Mouse (Mus musculus) left cerebral cortex, adult 9 months (tissue): Measurements from ENCODE around the gene Msln.

Experiments used
- DNase-seq, 2 experiments: peaks; one replicate each; pipeline ENCODE4 v3.0.0; 2022; ENCODE audit warnings: low spot score in 2 of 2

The Msln gene

GRCm38 (mm10) chr17:25723919-25724318 is 30.3 kb downstream of the Msln start:
- DNase-seq = no peak

GRCm38 (mm10) chr17:25723470-25723869 is 30.7 kb downstream of the Msln start:
- DNase-seq = no peak

GRCm38 (mm10) chr17:25721476-25721875 is 32.7 kb downstream of the Msln start:
- DNase-seq = no peak

GRCm38 (mm10) chr17:25717691-25718090 is 36.5 kb downstream of the Msln start:
- DNase-seq = no peak

GRCm38 (mm10) chr17:25716711-25717637 is 37.2 kb downstream of the Msln start, which contains the start of gene Gng13:
Gene Gng13 (plus strand): TSS chr17:25717171.
- DNase-seq = peak in 1 of 2 experiments; percentile 38

GRCm38 (mm10) chr17:25716130-25716529 is 38.0 kb downstream of the Msln start:
- no peak for DNase-seq

GRCm38 (mm10) chr17:25715627-25716026 is 38.6 kb downstream of the Msln start:
- no peak for DNase-seq

GRCm38 (mm10) chr17:25711136-25711535 is 43.0 kb downstream of the Msln start:
- DNase-seq = no peak

GRCm38 (mm10) chr17:25709994-25710393 is 44.2 kb downstream of the Msln start:
- DNase-seq = no peak

- DNase-seq = no peak
These were observed 53.2 kb downstream of the Msln start for GRCm38 (mm10) chr17:25700863-25701496.
